Mouse (Mus musculus): ENCODE measurements around the gene Ift172. TPM values are rescaled to one million over a fixed set of nuclear protein-coding genes. Genes with fewer than 3 reads are reported as not detected.

The Ift172 gene
- polyA plus RNA-seq, 2 experiments: 41.6 to 53.3 TPM

GRCm38 (mm10) chr5:31266101-31266500 lies 24.8 kb downstream of the Ift172 start:
- H3K4me2 ChIP-seq (replicated peaks; ENCODE audit: low read depth, low read length, severe bottlenecking): no peak overlapping the region
- 87% methylated on average over 7 of the region's 7 CpGs for WGBS
- DNase-seq (ENCODE audit: low spot score): no peak
- no peaks in the 10 kb centered on the region for H3K4me1 ChIP-seq (ENCODE audit: control insufficient read depth, insufficient read depth, low read length)
- peaks cover 91% of the 10 kb centered on the region for H3K36me3 ChIP-seq (ENCODE audit: control insufficient read depth, insufficient read depth, low read length)
- no peaks in the 10 kb centered on the region for H3K9me3 ChIP-seq (ENCODE audit: control insufficient read depth, low read length)
- no peaks in the 10 kb centered on the region for H3K27me3 ChIP-seq (ENCODE audit: control insufficient read depth, insufficient read depth, low read length)
- H3K9ac ChIP-seq (ENCODE audit: low read depth, low read length, severe bottlenecking): no peak overlapping the region
- no peak for ATAC-seq (ENCODE audit: low FRiP score, low read depth)
- H3K27ac ChIP-seq (replicated peaks; ENCODE audit: low read depth, low read length): no peak overlapping the region
- H3K4me3 ChIP-seq (replicated peaks; ENCODE audit: low read length): no peak overlapping the region
- no peak for TF ChIP-seq POLR2A (IDR thresholded peaks at IDR 0.05; ENCODE audit: borderline replicate concordance, extremely low read depth, insufficient read depth, insufficient read length)

- Histone ChIP-seq H3K9ac (ENCODE audit: low read depth, low read length, severe bottlenecking) (no peak overlapping the region), H3K4me1 (ENCODE audit: control insufficient read depth, insufficient read depth, low read length) (peaks cover 3% of the 10 kb centered on the region; the same call in 1 of the 2 replicates), H3K36me3 (ENCODE audit: control insufficient read depth, insufficient read depth, low read length) (peaks cover 87% of the 10 kb centered on the region), H3K4me3 (replicated peaks; ENCODE audit: low read length) (no peak overlapping the region), H3K27me3 (ENCODE audit: control insufficient read depth, insufficient read depth, low read length) (no peaks in the 10 kb centered on the region), H3K9me3 (ENCODE audit: control insufficient read depth, low read length) (no peaks in the 10 kb centered on the region), H3K27ac (replicated peaks; ENCODE audit: low read depth, low read length) (no peak overlapping the region), H3K4me2 (replicated peaks; ENCODE audit: low read depth, low read length, severe bottlenecking) (no peak overlapping the region)
- TF ChIP-seq POLR2A (IDR thresholded peaks at IDR 0.05; ENCODE audit: borderline replicate concordance, extremely low read depth, insufficient read depth, insufficient read length): no peak
- ATAC-seq (ENCODE audit: low FRiP score, low read depth) (peak; percentile 34; the same call in 1 of the 2 replicates), DNase-seq (ENCODE audit: low spot score) (no peak)
- WGBS: 79% methylated on average over 11 of the region's 11 CpGs
Observed at GRCm38 (mm10) chr5:31257616-31258015, 33.3 kb downstream of the Ift172 start.

GRCm38 (mm10) chr5:31255971-31256370 lies 34.9 kb downstream of the Ift172 start:
- H3K9ac ChIP-seq (ENCODE audit: low read depth, low read length, severe bottlenecking): no peak overlapping the region
- no peak for ATAC-seq (ENCODE audit: low FRiP score, low read depth)

GRCm38 (mm10) chr5:31255381-31255780 lies 35.5 kb downstream of the Ift172 start:
- no peak for TF ChIP-seq POLR2A (IDR thresholded peaks at IDR 0.05; ENCODE audit: borderline replicate concordance, extremely low read depth, insufficient read depth, insufficient read length)
- Histone ChIP-seq H3K4me3 (replicated peaks; ENCODE audit: low read length) (no peak overlapping the region), H3K27me3 (ENCODE audit: control insufficient read depth, insufficient read depth, low read length) (no peaks in the 10 kb centered on the region), H3K9ac (ENCODE audit: low read depth, low read length, severe bottlenecking) (no peak overlapping the region), H3K36me3 (ENCODE audit: control insufficient read depth, insufficient read depth, low read length) (peaks cover 81% of the 10 kb centered on the region), H3K4me1 (ENCODE audit: control insufficient read depth, insufficient read depth, low read length) (peaks cover 23% of the 10 kb centered on the region), H3K27ac (replicated peaks; ENCODE audit: low read depth, low read length) (no peak overlapping the region), H3K4me2 (replicated peaks; ENCODE audit: low read depth, low read length, severe bottlenecking) (no peak overlapping the region), H3K9me3 (ENCODE audit: control insufficient read depth, low read length) (no peaks in the 10 kb centered on the region)
- WGBS: 91% methylated on average over 2 of the region's 2 CpGs
- ATAC-seq (ENCODE audit: low FRiP score, low read depth) (no peak), DNase-seq (ENCODE audit: low spot score) (no peak)

More at GRCm38 (mm10) chr5:31255971-31256370, 34.9 kb downstream of the Ift172 start:
- DNase-seq (ENCODE audit: low spot score): no peak
- WGBS: 89% methylated on average over 2 of the region's 2 CpGs
- no peak overlapping the region for H3K27ac ChIP-seq (replicated peaks; ENCODE audit: low read depth, low read length)
- H3K4me3 ChIP-seq (replicated peaks; ENCODE audit: low read length): no peak overlapping the region
- TF ChIP-seq POLR2A (IDR thresholded peaks at IDR 0.05; ENCODE audit: borderline replicate concordance, extremely low read depth, insufficient read depth, insufficient read length): no peak
- no peak overlapping the region for H3K4me2 ChIP-seq (replicated peaks; ENCODE audit: low read depth, low read length, severe bottlenecking)
- peaks cover 19% of the 10 kb centered on the region for H3K4me1 ChIP-seq (ENCODE audit: control insufficient read depth, insufficient read depth, low read length)
- H3K27me3 ChIP-seq (ENCODE audit: control insufficient read depth, insufficient read depth, low read length): no peaks in the 10 kb centered on the region
- H3K9me3 ChIP-seq (ENCODE audit: control insufficient read depth, low read length): no peaks in the 10 kb centered on the region
- peaks cover 81% of the 10 kb centered on the region for H3K36me3 ChIP-seq (ENCODE audit: control insufficient read depth, insufficient read depth, low read length)

- ATAC-seq (ENCODE audit: low FRiP score, low read depth) (no peak), DNase-seq (ENCODE audit: low spot score) (no peak)
- Histone ChIP-seq H3K4me3 (replicated peaks; ENCODE audit: low read length) (no peak overlapping the region), H3K27me3 (ENCODE audit: control insufficient read depth, insufficient read depth, low read length) (no peaks in the 10 kb centered on the region), H3K4me2 (replicated peaks; ENCODE audit: low read depth, low read length, severe bottlenecking) (no peak overlapping the region), H3K36me3 (ENCODE audit: control insufficient read depth, insufficient read depth, low read length) (peaks cover 81% of the 10 kb centered on the region), H3K9me3 (ENCODE audit: control insufficient read depth, low read length) (no peaks in the 10 kb centered on the region), H3K27ac (replicated peaks; ENCODE audit: low read depth, low read length) (no peak overlapping the region), H3K9ac (ENCODE audit: low read depth, low read length, severe bottlenecking) (no peak overlapping the region), H3K4me1 (ENCODE audit: control insufficient read depth, insufficient read depth, low read length) (peaks cover 23% of the 10 kb centered on the region)
- no peak for TF ChIP-seq POLR2A (IDR thresholded peaks at IDR 0.05; ENCODE audit: borderline replicate concordance, extremely low read depth, insufficient read depth, insufficient read length)
- 88% methylated on average over 8 of the region's 8 CpGs for WGBS
Observed at GRCm38 (mm10) chr5:31254901-31255300, 36.0 kb downstream of the Ift172 start.

GRCm38 (mm10) chr5:31254452-31254851 lies 36.5 kb downstream of the Ift172 start:
- DNase-seq (ENCODE audit: low spot score): no peak
- no peak for ATAC-seq (ENCODE audit: low FRiP score, low read depth)

More at GRCm38 (mm10) chr5:31254452-31254851, 36.5 kb downstream of the Ift172 start:
- H3K27ac ChIP-seq (replicated peaks; ENCODE audit: low read depth, low read length): no peak overlapping the region
- H3K4me2 ChIP-seq (replicated peaks; ENCODE audit: low read depth, low read length, severe bottlenecking): no peak overlapping the region
- H3K4me3 ChIP-seq (replicated peaks; ENCODE audit: low read length): no peak overlapping the region
- H3K4me1 ChIP-seq (ENCODE audit: control insufficient read depth, insufficient read depth, low read length): peaks cover 23% of the 10 kb centered on the region
- no peaks in the 10 kb centered on the region for H3K27me3 ChIP-seq (ENCODE audit: control insufficient read depth, insufficient read depth, low read length)
- H3K9ac ChIP-seq (ENCODE audit: low read depth, low read length, severe bottlenecking): no peak overlapping the region
- WGBS: 77% methylated on average over 7 of the region's 7 CpGs
- no peaks in the 10 kb centered on the region for H3K9me3 ChIP-seq (ENCODE audit: control insufficient read depth, low read length)
- H3K36me3 ChIP-seq (ENCODE audit: control insufficient read depth, insufficient read depth, low read length): peaks cover 81% of the 10 kb centered on the region
- no peak for TF ChIP-seq POLR2A (IDR thresholded peaks at IDR 0.05; ENCODE audit: borderline replicate concordance, extremely low read depth, insufficient read depth, insufficient read length)
